In genomic region chr7:109588990-109589389, GRCm38 (mm10) we compare ENCODE assay signal across 16 mouse cellular contexts.
A peak's percentile ranks its signal among the peaks of the same experiment; 100 is the strongest.
DNase-seq lines count a peak whose midpoint lies in the region; ATAC-seq and TF ChIP-seq lines count a peak whose summit lies in the region.
"Had no signal": no experiment of that assay in that cellular context is flagged by ENCODE, and none has a peak within 500 bp of the region (broad histone marks: within the 10 kb centered on the region; RNA-seq: fewer than 3 reads in every experiment).

No protein-coding gene starts in this region.

- H3K36me3 ChIP-seq in intestine, embryonic 15.5 days = no peaks in the 10 kb centered on the region
- H3K36me3 ChIP-seq in intestine, postnatal 0 days (ENCODE audit: control insufficient read depth, insufficient read depth) = no peaks in the 10 kb centered on the region
- no peaks in the 10 kb centered on the region for H3K36me3 ChIP-seq in megakaryocyte, embryonic 14.5 days (replicated peaks; ENCODE audit: low read length)
- H3K36me3 ChIP-seq in intestine, embryonic 16.5 days (ENCODE audit: control insufficient read depth, insufficient read depth, low read length) = no peaks in the 10 kb centered on the region
- H3K36me3 ChIP-seq in stomach, embryonic 16.5 days (ENCODE audit: control insufficient read depth, insufficient read depth, low read length) = no peaks in the 10 kb centered on the region

- 55% methylated on average over 6 of the region's 6 CpGs for WGBS in intestine, embryonic 15.5 days
- WGBS in intestine, postnatal 0 days = 40% methylated on average over 6 of the region's 6 CpGs
- WGBS in intestine, embryonic 16.5 days = 46% methylated on average over 6 of the region's 6 CpGs
- 58% methylated on average over 6 of the region's 6 CpGs for WGBS in stomach, embryonic 16.5 days

- no peak overlapping the region for H3K4me3 ChIP-seq in intestine, embryonic 15.5 days (replicated peaks)
- H3K4me3 ChIP-seq in intestine, postnatal 0 days (ENCODE audit: low read depth, low read length) = no peak overlapping the region
- H3K4me3 ChIP-seq in megakaryocyte, embryonic 14.5 days (replicated peaks) = peak overlapping the region; percentile 53
- no peak overlapping the region for H3K4me3 ChIP-seq in intestine, embryonic 16.5 days (ENCODE audit: low read length)
- H3K4me3 ChIP-seq in stomach, embryonic 16.5 days (replicated peaks; ENCODE audit: low read length) = no peak overlapping the region

- no peak for TF ChIP-seq CTCF in intestine, postnatal 0 days (IDR thresholded peaks at IDR 0.05; ENCODE audit: low read depth)

- no peak for DNase-seq in thymus, postnatal 14 days
- DNase-seq in adrenal gland, adult 2 months = no peak
- DNase-seq: cerebellum, adult 11 months; left cerebral cortex, postnatal 4 days; lung, postnatal 10 days; midbrain, embryonic 14.5 days; right cerebral cortex, postnatal 25 days; thymus, postnatal 36 days had no signal

- peak; percentile 23; the same call in 1 of the 2 replicates for ATAC-seq in intestine, embryonic 15.5 days
- ATAC-seq in intestine, postnatal 0 days = no peak
- ATAC-seq in megakaryocyte, adult 5-6 weeks (ENCODE audit: poor library complexity, severe bottlenecking) = no peak
- ATAC-seq in intestine, embryonic 16.5 days = peak; percentile 30; the same call in 1 of the 2 replicates
- ATAC-seq in stomach, embryonic 16.5 days (ENCODE audit: insufficient read depth, low FRiP score) = no peak
- ATAC-seq: activated CD4-positive, CD25-positive, alpha-beta regulatory T cell, adult 4 months; forebrain, embryonic 14.5 days had no signal

- H3K4me1 ChIP-seq in intestine, embryonic 15.5 days (replicated peaks) = peaks cover 29% of the 10 kb centered on the region
- H3K4me1 ChIP-seq in intestine, postnatal 0 days (replicated peaks; ENCODE audit: control insufficient read depth, insufficient read depth, low read length) = 0 out of 2 replicates have a peak, but pooled peaks cover 5% of the 10 kb centered on the region
- H3K4me1 ChIP-seq in megakaryocyte, embryonic 14.5 days = peaks cover 80% of the 10 kb centered on the region
- peaks cover 47% of the 10 kb centered on the region for H3K4me1 ChIP-seq in intestine, embryonic 16.5 days (ENCODE audit: control insufficient read depth, insufficient read depth, low read length)
- peaks cover 43% of the 10 kb centered on the region for H3K4me1 ChIP-seq in stomach, embryonic 16.5 days (ENCODE audit: control insufficient read depth, insufficient read depth, low read length)

- no peak overlapping the region for H3K27ac ChIP-seq in intestine, embryonic 15.5 days
- no peak overlapping the region; the same call in 1 of the 2 replicates for H3K27ac ChIP-seq in intestine, postnatal 0 days (ENCODE audit: low read depth, low read length)
- 0 out of 2 replicates have a peak overlapping the region, but pooled peaks have one; percentile 2 for H3K27ac ChIP-seq in intestine, embryonic 16.5 days (ENCODE audit: low read length)
- H3K27ac ChIP-seq in stomach, embryonic 16.5 days (ENCODE audit: low read length) = peak overlapping the region; percentile 38; the same call in 1 of the 2 replicates

- no peaks in the 10 kb centered on the region for H3K27me3 ChIP-seq in intestine, embryonic 15.5 days (replicated peaks)
- no peaks in the 10 kb centered on the region for H3K27me3 ChIP-seq in intestine, postnatal 0 days (replicated peaks; ENCODE audit: control insufficient read depth, insufficient read depth, low read length)
- H3K27me3 ChIP-seq in megakaryocyte, embryonic 14.5 days (replicated peaks) = no peaks in the 10 kb centered on the region
- H3K27me3 ChIP-seq in intestine, embryonic 16.5 days (replicated peaks; ENCODE audit: control insufficient read depth, insufficient read depth, low read length) = no peaks in the 10 kb centered on the region
- H3K27me3 ChIP-seq in stomach, embryonic 16.5 days (ENCODE audit: control insufficient read depth, insufficient read depth, low read length) = no peaks in the 10 kb centered on the region

- no peaks in the 10 kb centered on the region for H3K9me3 ChIP-seq in intestine, embryonic 15.5 days
- no peaks in the 10 kb centered on the region for H3K9me3 ChIP-seq in intestine, postnatal 0 days (ENCODE audit: control insufficient read depth)
- H3K9me3 ChIP-seq in megakaryocyte, embryonic 14.5 days = no peaks in the 10 kb centered on the region
- H3K9me3 ChIP-seq in intestine, embryonic 16.5 days (ENCODE audit: control insufficient read depth, low read length) = no peaks in the 10 kb centered on the region
- no peaks in the 10 kb centered on the region for H3K9me3 ChIP-seq in stomach, embryonic 16.5 days (replicated peaks; ENCODE audit: control insufficient read depth, low read length)

- H3K9ac ChIP-seq in intestine, embryonic 15.5 days = no peak overlapping the region
- H3K9ac ChIP-seq in intestine, postnatal 0 days (ENCODE audit: low read depth, low read length) = no peak overlapping the region
- H3K9ac ChIP-seq in intestine, embryonic 16.5 days (ENCODE audit: low read depth, low read length) = no peak overlapping the region
- no peak overlapping the region for H3K9ac ChIP-seq in stomach, embryonic 16.5 days (ENCODE audit: low read length)

- no peak overlapping the region for H3K4me2 ChIP-seq in intestine, embryonic 15.5 days (replicated peaks)
- H3K4me2 ChIP-seq in intestine, postnatal 0 days (replicated peaks; ENCODE audit: low read depth) = no peak overlapping the region
- no peak overlapping the region for H3K4me2 ChIP-seq in intestine, embryonic 16.5 days (ENCODE audit: low read depth, low read length)
- no peak overlapping the region for H3K4me2 ChIP-seq in stomach, embryonic 16.5 days (ENCODE audit: low read depth, low read length)

Comparison
In these comparisons a context has a peak if more than half of its experiments do, and no peak if none do; other contexts are left out.
1. ATAC-seq: peak in intestine, embryonic 15.5 days (single experiment) and intestine, embryonic 16.5 days (single experiment); none in intestine, postnatal 0 days (single experiment), megakaryocyte, adult 5-6 weeks (single experiment) and stomach, embryonic 16.5 days (single experiment).
2. H3K27ac ChIP-seq: peak in intestine, embryonic 16.5 days (single experiment) and stomach, embryonic 16.5 days (single experiment); none in intestine, embryonic 15.5 days (single experiment) and intestine, postnatal 0 days (single experiment).